Mouse (Mus musculus) brain, embryonic 18.5 days (tissue): ENCODE measurements around the gene H2-Eb1.
A peak's percentile ranks its signal among the peaks of the same experiment; 100 is the strongest.
"Not testable (repeated sequence)": the region's sequence is repeated elsewhere in the genome, so short reads cannot be mapped to it uniquely, and the experiment has no call there.

ENCODE experiments used
- DNase-seq: peaks from one replicate; pipeline ENCODE4 v3.0.0-alpha.2; 2012; ENCODE audit warnings: low read depth, low spot score

H2-Eb1 gene

DNA sequence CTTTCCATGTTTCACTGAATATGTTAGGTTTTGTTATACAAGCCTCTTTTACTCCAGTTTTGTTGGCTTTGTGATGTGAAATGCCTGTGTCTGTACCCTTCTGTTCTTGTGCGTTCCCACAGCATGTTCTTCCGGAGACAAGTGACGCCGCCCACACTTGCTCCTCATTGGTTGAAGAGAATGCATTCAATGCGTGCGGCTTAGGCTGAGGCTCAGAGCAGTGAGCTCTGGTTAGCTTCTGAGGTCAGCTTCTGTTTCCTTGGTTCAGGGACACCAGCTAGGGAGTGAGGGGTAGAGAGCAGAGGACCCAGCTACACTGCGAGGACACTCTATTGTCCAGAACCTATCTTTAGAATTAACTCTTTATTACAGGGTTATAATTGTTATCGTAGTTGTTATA, 14.1 kb upstream of the H2-Eb1 start:
- peak; percentile 71 for DNase-seq

- no peak for DNase-seq
Observed at GRCm38 (mm10) chr17:34292570-34292969, 13.1 kb upstream of the H2-Eb1 start.

GRCm38 (mm10) chr17:34293533-34293932, 12.1 kb upstream of the H2-Eb1 start:
- DNase-seq, result no peak

DNA sequence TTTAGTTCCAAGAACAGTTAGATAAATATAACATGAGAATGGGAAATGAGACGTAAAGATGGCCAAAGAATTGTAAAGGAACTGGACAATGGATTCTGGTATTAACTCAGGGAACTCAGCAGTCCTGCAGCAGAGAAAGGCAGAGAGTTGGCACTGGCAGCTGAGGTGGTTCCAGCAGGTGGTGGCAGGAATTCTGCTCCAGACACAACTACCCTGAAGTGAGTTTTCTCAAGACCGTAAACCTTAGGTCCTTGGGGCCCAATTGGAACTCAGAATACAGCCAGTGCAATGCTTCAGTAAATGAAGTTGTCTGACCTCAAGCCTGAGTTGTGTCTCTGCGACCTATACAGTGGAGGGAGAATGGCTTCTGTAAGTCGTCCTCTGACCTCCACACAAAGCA, 11.4 kb upstream of the H2-Eb1 start:
- DNase-seq, result no peak

DNA sequence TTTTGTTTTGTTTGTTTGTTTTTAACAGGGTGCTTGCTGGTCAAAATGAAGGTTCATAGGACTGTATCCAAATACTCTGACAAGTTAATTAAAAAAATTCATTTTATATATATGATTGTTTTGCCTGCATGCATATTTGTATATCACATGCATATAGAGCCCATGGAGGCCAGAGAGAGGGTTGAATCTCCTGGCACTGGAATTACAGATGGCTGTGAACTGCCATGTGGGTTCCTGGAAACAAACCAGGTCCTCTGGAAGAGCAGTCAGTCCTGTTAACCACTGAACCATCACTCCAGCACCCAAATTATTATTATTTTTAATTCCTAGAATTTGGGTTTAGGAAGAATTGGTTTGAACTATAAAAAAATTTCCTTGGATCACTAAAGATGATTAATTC, 10.4 kb upstream of the H2-Eb1 start:
- no peak for DNase-seq

DNA sequence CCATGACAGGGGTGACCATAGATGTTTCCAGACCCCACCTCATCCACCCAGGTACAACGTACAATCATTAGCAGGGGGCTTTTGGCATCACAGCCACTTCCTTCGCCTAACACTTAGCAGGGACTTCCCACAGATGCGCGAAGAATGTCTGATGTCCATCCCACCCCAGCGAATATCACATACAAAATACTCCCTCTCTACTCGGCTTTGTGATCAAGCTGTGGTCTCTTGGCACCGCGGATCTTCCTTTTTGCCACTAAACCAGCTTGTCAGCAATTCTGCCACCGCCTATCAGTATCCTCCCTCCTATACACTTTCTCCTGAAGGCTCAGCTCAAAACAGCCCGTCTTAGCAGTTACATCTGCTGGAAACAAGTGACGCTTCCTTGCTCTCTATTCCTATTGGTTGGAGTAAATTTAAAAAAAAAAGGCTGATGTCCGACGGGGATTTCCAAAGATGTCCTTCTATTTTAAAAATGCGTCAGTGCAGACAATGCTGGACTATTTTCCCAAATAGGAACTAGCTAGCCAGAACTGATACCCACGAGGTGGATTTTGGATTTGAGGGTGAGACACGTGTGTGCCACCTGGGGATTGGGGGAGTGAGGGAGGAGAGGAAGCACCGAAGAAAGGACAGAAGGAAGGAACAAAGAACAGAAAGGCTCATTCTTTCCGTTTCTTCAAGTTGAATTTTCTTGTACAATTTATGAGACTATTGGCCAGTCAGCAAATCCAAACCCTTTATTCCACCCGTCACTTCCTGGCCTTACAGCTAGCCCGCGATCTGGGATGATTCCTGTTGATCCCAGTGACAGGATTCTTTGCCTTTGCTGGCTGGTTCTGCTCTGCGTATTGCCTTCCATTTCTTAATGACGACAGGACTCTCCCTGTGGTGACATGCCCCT, 9.5 kb upstream of the H2-Eb1 start:
- peak; percentile 63 for DNase-seq

DNA sequence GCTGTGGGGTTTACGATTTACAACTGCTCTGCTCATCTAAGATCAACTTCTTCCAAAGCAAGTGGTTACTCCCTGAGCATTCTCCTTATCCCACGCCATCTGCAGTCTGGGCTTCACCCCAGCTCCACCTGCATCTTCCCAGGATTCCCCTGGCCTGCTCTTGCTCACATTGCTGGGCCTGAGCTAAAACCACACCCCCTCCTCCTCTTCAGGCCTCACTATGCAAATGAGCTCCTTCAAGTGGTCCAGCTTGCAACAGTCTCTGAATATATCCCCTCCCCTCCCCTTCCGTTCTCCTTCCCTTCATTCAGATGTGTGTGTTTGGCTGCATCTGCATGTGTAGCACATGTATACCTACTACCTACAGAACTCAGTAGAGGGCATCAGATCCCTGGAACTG, 6.3 kb upstream of the H2-Eb1 start:
- DNase-seq, result no peak

GRCm38 (mm10) chr17:34300071-34300470, 5.6 kb upstream of the H2-Eb1 start:
- no peak for DNase-seq

DNA sequence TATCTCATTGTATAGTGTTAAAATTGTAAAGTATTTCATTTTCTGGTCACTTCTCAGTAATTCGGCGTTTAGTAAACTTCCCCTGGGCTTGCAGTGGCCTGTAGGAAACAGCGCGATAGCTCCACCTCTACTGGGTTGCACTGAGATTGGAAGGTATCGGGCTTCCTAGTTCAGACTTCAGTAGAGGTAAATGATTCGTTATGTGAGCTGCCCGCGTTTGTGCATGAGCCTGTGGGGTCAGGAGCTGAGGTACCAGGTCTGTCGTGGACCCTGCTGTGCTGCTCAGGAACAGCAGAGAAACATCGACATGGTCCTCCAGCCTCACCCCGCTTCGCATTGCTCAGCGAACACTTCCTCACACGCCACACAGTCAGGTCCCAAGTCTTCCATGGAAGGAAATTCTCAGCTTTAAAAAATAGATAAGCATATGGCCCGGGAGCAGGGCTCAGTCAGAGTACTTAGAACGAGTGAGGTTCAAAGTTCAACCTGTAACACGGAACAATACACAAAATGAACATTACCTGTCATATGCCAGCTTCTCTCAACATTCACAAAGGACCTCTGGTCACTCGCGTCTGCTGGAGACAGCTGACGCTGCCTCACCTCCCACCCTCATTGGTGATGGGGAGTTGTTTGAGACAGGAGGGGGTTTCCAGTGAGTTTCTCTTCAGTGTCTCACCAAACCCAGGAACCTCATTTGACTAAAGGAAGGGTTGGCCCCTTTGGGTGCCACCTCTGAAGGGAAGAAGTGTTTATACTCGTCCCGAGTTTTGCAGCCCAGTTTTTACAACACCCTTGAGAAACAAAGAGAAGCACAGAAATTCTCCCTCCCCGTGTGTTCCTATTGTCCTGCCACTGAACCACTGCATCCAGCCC, 4.7 kb upstream of the H2-Eb1 start:
- no peak for DNase-seq

GRCm38 (mm10) chr17:34301670-34302190, 3.9 kb upstream of the H2-Eb1 start:
- DNase-seq, result no peak

GRCm38 (mm10) chr17:34303789-34304188, 1.9 kb upstream of the H2-Eb1 start:
- DNase-seq, result no peak

GRCm38 (mm10) chr17:34304751-34305150, 916 bp upstream of the H2-Eb1 start:
- DNase-seq, result no peak

GRCm38 (mm10) chr17:34306407-34306806, 740 bp downstream of the H2-Eb1 start:
- no peak for DNase-seq

GRCm38 (mm10) chr17:34307216-34307615, 1.5 kb downstream of the H2-Eb1 start:
- DNase-seq, result no peak

- no peak for DNase-seq
Observed at GRCm38 (mm10) chr17:34308161-34308560, 2.5 kb downstream of the H2-Eb1 start.

GRCm38 (mm10) chr17:34309225-34309624, 3.6 kb downstream of the H2-Eb1 start:
- DNase-seq, result no peak

GRCm38 (mm10) chr17:34309683-34310385, 4.2 kb downstream of the H2-Eb1 start:
- DNase-seq, result peak; percentile 32

GRCm38 (mm10) chr17:34310526-34310925, 4.9 kb downstream of the H2-Eb1 start:
- not testable (repeated sequence) for DNase-seq

GRCm38 (mm10) chr17:34312185-34312584, 6.5 kb downstream of the H2-Eb1 start:
- no peak for DNase-seq

DNA sequence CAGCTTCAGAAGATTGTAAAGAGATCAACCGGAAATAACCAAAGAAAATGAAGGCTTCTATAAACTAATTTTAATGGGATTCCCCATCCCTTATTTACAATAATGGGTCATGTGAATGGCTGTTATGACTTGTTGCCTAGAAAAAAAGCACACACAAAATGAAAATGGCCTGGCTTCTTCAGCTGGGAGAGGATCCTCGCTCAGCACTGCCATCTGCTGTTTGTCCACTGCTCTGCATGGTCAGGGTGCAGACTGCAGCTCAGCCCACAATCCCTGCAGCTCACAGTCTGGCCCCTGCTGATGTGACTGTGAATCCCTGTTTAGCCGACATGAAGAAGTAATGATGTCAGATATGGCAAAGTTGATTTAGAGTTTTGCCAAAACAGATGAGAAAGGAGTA, 7.7 kb downstream of the H2-Eb1 start:
- DNase-seq, result no peak

- no peak for DNase-seq
Observed at GRCm38 (mm10) chr17:34314286-34314685, 8.6 kb downstream of the H2-Eb1 start.

DNA sequence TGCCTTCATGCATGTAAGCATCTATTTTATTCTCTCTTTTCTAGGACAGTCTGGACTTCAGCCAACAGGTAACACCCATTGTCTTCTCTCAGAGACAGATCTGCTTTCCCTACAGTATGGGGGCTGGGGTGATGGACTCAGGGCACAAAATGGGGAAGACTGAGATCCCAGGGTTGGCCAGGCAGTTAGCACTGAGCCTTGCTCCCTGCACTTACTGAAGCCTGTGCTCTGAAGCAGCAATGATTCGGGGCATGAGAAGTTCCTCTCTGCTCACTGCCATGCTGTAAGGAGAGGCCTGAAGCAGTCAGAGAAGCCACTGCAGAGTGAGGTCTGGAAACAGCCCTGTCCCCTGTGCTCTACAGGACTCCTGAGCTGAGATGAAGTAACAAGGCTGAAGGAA, 9.8 kb downstream of the H2-Eb1 start:
- no peak for DNase-seq
